Mouse (Mus musculus): Measurements from ENCODE around the gene Clcnka.

Clcnka gene

GRCm38 (mm10) chr4:141367997-141368791 lies 30.3 kb downstream of the Clcnka start, which contains the start of gene Fam131c:
Gene Fam131c (plus strand): TSS chr4:141368220.
- DNase-seq: no peak

- no peak for DNase-seq
Observed at GRCm38 (mm10) chr4:141365876-141366275, 32.6 kb downstream of the Clcnka start.

- DNase-seq: no peak
Observed at GRCm38 (mm10) chr4:141365126-141365525, 33.4 kb downstream of the Clcnka start.

- peak; percentile 53 for DNase-seq
Observed at GRCm38 (mm10) chr4:141362937-141363548, 35.5 kb downstream of the Clcnka start.

GRCm38 (mm10) chr4:141360846-141361245 lies 37.7 kb downstream of the Clcnka start:
- no peak for DNase-seq

- no peak for DNase-seq
Observed at GRCm38 (mm10) chr4:141359222-141359621, 39.3 kb downstream of the Clcnka start.

- no peak for DNase-seq
Observed at GRCm38 (mm10) chr4:141357811-141358210, 40.7 kb downstream of the Clcnka start.

GRCm38 (mm10) chr4:141353868-141354267 lies 44.7 kb downstream of the Clcnka start:
- no peak for DNase-seq

- DNase-seq: no peak
Observed at GRCm38 (mm10) chr4:141352986-141353385, 45.5 kb downstream of the Clcnka start.

- DNase-seq: no peak
Observed at GRCm38 (mm10) chr4:141351972-141352371, 46.6 kb downstream of the Clcnka start.

GRCm38 (mm10) chr4:141350015-141350414 lies 48.5 kb downstream of the Clcnka start:
- DNase-seq: no peak

- no peak for DNase-seq
Observed at GRCm38 (mm10) chr4:141348616-141349015, 49.9 kb downstream of the Clcnka start.

GRCm38 (mm10) chr4:141347365-141347797 lies 51.1 kb downstream of the Clcnka start:
- DNase-seq: no peak

GRCm38 (mm10) chr4:141345219-141345618 lies 53.3 kb downstream of the Clcnka start:
- no peak for DNase-seq

GRCm38 (mm10) chr4:141343515-141343914 lies 55.0 kb downstream of the Clcnka start:
- no peak for DNase-seq

- DNase-seq: no peak
Observed at GRCm38 (mm10) chr4:141341477-141341876, 57.0 kb downstream of the Clcnka start.

GRCm38 (mm10) chr4:141338853-141339252 lies 59.7 kb downstream of the Clcnka start:
- no peak for DNase-seq

GRCm38 (mm10) chr4:141337986-141338385 lies 60.5 kb downstream of the Clcnka start:
- no peak for DNase-seq

GRCm38 (mm10) chr4:141336196-141336595 lies 62.3 kb downstream of the Clcnka start:
- DNase-seq: no peak

GRCm38 (mm10) chr4:141335263-141335796 lies 63.2 kb downstream of the Clcnka start:
- DNase-seq: no peak

GRCm38 (mm10) chr4:141334695-141335094 lies 63.8 kb downstream of the Clcnka start:
- no peak for DNase-seq
